Mouse (Mus musculus): ENCODE data around the gene Pnpla7.

Gene Pnpla7

GRCm38 (mm10) chr2:25072398-25072797, 96.6 kb downstream of the Pnpla7 start:
- no peak for DNase-seq

GRCm38 (mm10) chr2:25075506-25075905, 99.7 kb downstream of the Pnpla7 start:
- no peak for DNase-seq

DNA sequence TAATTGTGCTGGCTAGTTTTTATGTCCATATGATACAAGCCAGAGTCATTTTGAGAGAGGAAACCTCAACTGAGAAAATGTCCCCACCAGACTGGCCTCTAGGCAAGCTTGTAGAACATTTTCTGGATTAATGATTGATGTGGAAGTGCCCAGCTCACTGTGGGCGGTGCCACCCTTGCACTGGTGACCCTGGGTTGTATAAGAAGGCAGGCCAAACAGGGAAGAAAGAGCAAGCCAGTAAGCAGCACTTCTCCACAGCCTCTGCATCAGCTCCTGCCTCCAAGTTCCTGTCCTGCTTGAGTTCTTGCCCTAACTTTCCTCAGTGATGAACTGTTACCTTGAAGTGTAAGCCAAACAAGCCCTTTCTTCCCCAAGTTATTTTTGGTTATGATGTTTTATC, 103.1 kb downstream of the Pnpla7 start:
- DNase-seq = no peak

DNA sequence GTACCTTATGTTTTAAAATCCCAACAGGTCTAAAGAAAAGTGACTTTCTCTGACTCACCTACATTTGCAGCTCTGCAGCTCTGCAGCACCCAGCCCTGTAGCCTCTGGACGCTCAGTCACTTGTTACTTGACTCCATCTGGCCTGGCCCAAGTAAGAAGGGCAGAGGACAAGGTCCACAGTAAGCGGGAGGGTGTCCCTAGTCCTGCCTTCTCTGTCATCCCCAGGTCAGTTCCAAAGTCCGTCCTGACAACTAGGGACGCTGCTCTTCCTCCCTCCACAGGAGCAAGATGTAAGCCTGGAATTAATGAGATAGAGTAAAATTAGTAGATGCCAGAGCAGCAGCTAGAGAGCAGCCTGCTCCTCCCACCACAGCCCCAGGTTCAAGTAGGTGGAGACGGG, 104.2 kb downstream of the Pnpla7 start, which contains the start of gene Entpd8:
Gene Entpd8 (plus strand): TSS at position 229 of the 400 bp plus-strand sequence.
- DNase-seq = no peak

GRCm38 (mm10) chr2:25083697-25084096, 107.9 kb downstream of the Pnpla7 start:
- DNase-seq = no peak

- no peak for DNase-seq
Measured at GRCm38 (mm10) chr2:25085571-25085970, 109.7 kb downstream of the Pnpla7 start.

GRCm38 (mm10) chr2:25087842-25088241, 112.0 kb downstream of the Pnpla7 start:
- DNase-seq = no peak

DNA sequence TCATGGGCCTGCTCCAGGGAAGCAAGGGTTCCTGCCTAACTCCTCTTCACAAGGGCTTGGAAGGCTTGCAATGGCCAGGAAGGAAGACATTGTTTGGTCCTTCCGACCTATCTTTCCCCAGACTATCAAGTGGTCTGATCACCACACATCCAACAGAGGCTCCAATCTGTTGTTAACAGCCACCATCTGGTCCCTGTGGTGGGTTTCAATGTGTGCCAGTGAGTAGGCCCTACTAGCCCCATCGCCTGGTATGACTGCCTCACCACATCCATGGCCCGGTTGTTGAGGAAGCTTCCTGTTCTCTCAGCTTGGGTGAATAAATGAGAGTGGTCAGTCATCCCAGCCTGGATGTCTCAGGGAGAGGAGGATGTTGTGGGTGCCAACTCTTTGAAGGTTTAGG, 112.8 kb downstream of the Pnpla7 start:
- no peak for DNase-seq

DNA sequence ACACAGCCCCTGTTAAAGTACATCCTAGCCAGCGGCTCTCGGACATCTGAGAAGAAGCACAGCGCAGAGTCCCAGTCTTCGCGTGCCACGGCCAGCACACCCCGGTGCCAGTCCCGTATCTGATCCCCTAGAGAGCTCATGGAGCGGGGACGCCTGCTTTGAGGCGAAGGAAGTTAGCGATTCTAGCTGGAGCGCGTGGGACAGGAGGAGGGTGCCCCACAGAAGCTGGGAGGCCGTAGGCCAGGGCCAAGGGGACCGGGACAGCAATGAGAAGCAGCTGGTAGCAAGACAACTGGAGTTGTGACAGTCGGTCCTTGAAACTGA, 118.9 kb downstream of the Pnpla7 start:
- no peak for DNase-seq

GRCm38 (mm10) chr2:25095109-25095850, 119.4 kb downstream of the Pnpla7 start, which contains the start of gene Noxa1:
Gene Noxa1, minus strand, starts transcription at chr2:25095149.
- no peak for DNase-seq

GRCm38 (mm10) chr2:25098005-25098615, 122.3 kb downstream of the Pnpla7 start:
- DNase-seq = no peak

DNA sequence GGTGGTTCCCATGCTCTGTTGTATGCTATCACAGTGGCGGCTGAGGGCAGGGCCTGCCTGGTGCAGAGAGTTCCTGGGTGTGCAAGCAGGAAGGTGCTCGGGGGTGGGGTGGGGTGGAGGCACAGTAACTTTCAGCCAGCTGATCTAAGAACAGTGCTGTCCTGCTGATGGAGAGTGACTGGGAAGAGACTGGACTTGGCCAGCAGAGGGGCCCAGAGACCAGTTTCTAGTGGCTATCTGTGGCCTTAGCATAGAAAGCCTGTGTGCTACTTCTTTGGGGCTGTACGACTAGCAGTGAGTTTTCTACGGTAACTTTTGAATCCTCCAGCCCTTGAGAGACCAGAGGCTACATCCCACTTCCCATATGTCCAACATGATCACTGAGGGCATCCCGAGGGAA, 123.1 kb downstream of the Pnpla7 start:
- DNase-seq = no peak

- no peak for DNase-seq
Measured at GRCm38 (mm10) chr2:25099703-25100102, 123.9 kb downstream of the Pnpla7 start.
